Mouse (Mus musculus): Measurements from ENCODE around the gene Polr1e.
A peak's percentile ranks its signal among the peaks of the same experiment; 100 is the strongest.
"Not testable (repeated sequence)": the region's sequence is repeated elsewhere in the genome, so short reads cannot be mapped to it uniquely, and the experiment has no call there.

The Polr1e gene

GRCm38 (mm10) chr4:45054862-45055261 lies 36.5 kb downstream of the Polr1e start:
- DNase-seq (ENCODE audit: low spot score in 2 of 2), result no peak

DNA sequence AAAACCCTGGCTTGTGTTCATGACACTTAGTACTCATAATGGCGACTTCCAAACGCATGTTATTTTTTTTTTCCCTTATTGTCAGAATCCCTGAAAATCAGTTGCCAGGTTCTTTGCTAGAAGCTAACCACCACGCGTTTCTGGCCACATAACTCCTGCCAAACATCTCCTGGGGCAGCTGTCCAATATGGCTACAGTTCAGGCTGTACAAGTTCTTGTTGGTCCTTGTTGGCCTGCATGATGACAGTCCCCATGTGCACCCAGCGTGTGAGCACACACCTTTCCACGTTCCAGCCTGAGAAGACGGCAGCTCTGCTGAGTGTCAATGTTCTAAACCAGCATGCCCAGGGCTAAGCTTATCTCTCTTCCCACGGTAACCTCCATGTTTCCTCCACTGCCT lies 37.1 kb downstream of the Polr1e start:
- DNase-seq (ENCODE audit: low spot score in 2 of 2), result no peak

GRCm38 (mm10) chr4:45063836-45064235 lies 45.5 kb downstream of the Polr1e start:
- not testable (repeated sequence) for DNase-seq (ENCODE audit: low spot score in 2 of 2)

DNA sequence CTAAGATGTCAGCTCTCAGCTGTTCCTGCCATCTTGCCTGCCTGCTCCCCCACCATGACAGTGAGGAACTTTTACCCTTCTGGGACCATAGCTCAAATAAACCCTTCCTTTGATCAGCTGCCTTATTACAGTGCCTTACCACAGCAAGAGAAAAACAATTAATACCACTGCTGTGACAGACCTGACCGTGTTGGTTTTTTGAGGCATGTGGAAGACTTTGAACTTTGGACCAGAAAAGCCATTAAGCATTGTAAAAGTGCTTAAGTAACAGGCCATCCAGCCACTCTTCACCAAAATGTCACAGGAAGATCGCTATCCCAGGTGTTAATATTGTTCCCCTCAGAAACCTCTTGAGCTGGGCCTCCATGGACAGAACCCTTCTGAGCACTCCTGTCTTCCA lies 46.2 kb downstream of the Polr1e start:
- DNase-seq (ENCODE audit: low spot score in 2 of 2), result no peak

- DNase-seq (ENCODE audit: low spot score in 2 of 2), result no peak
These were observed 47.8 kb downstream of the Polr1e start for GRCm38 (mm10) chr4:45066036-45066730.

DNA sequence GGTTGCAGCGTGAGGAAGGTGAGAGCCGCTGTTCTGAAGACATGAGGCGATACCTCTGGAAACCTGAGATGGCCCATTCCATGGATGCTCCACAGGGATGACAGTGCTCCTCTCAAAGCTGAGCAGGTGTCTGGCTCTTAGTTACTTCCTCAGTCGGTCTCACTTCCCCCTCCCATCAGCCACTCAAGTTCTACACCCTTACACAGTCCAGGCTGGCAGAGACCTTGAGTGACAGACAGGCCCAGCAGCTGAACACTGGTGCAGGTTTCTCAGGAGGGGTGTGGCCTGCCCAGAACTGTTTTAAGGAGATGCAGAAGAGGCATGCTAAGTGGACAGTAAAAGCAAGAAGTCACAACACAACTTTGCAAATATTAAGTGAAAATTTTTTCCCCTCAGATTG lies 49.4 kb downstream of the Polr1e start:
- no peak for DNase-seq (ENCODE audit: low spot score in 2 of 2)

DNA sequence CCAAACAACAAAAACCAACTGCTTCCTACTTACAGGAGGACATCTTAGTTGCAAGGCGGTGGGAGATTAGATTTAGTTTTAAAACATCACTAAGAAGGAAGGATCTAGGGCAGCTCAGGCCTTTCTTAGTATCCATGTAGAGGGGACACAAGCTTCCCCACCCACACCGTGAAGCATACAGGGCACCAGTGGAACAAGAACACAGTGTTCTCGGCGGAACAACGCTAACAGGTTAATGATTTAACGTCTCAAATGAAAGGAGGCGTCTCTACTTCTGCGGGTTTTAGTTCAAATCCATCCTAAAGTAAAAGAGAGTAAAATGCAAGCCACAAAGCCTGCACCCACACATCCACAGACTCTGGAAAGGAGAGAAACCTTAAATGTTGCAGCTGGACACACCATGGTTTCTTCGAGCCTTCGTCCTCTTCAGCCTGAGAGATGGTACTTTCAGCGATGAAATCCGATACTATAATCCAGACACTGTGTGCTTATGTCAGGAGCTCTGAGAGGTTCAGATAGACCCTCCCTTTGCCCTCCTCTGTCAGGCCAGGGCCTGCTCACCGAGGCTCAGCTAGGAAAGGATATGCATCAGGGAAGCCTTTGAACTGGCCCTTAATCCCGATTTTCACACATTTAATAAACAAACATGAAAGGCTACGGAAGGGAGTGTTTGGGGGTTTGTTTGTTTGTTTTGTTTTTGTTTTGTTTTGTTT lies 54.0 kb downstream of the Polr1e start:
- DNase-seq (ENCODE audit: low spot score in 2 of 2), result no peak

DNA sequence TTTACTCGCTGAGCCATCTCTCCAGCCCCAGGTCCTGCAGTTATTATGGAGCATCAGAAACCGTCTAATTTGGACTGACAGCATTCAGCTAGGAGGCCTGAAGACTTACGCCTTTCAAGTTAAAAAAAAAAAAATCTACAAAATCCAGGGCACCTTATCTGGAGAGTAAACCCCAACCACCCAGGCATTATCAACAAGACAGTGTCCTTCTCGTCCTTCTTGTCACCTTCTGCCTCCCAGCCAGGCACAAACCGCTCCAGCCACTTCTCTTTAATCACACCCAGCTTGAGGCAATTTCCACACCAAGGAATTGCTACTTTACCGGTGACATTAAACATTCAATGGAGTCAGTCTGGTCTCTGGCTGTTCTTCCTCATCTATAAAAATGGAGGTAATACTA lies 55.2 kb downstream of the Polr1e start:
- no peak for DNase-seq (ENCODE audit: low spot score in 2 of 2)

DNA sequence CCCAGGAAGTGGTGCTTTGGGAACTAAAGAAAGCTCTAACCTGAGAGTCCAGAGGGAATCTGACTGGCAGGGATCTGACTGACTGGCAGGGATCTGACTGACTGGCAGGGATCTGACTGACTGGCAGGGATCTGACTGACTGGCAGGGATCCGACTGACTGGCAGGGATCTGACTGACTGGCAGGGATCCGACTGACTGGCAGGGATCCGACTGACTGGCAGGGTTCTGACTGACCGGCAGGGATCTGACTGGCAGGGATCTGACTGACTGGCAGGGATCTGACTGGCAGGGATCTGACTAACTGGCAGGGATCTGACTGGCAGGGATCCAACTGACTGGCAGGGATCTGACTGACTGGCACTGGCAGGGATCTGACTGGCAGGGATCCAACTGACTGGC lies 62.7 kb downstream of the Polr1e start:
- not testable (repeated sequence) for DNase-seq (ENCODE audit: low spot score in 2 of 2)

GRCm38 (mm10) chr4:45082951-45083350 lies 64.6 kb downstream of the Polr1e start:
- DNase-seq (ENCODE audit: low spot score in 2 of 2), result no peak

GRCm38 (mm10) chr4:45083487-45083886 lies 65.1 kb downstream of the Polr1e start:
- no peak for DNase-seq (ENCODE audit: low spot score in 2 of 2)

- peak; percentile 83 to 89 for DNase-seq (ENCODE audit: low spot score in 2 of 2)
These were observed 65.9 kb downstream of the Polr1e start, which contains the start of gene Fbxo10 for GRCm38 (mm10) chr4:45084021-45084894. Fbxo10 (minus strand) TSS chr4:45084604.

- DNase-seq (ENCODE audit: low spot score in 2 of 2), result no peak
These were observed 66.5 kb downstream of the Polr1e start for GRCm38 (mm10) chr4:45084895-45085290.

Data from frontal cortex, postnatal 10 days (tissue).